In genomic region chr17:44188042-44188768, GRCm38 (mm10) we compare ENCODE assay signal across 8 mouse cellular contexts. TPM values are rescaled to one million over a fixed set of nuclear protein-coding genes. Genes with fewer than 3 reads are reported as not detected.
DNase-seq lines count a peak whose midpoint lies in the region; ATAC-seq and TF ChIP-seq lines count a peak whose summit lies in the region.

Gene Clic5, plus strand, starts transcription at chr17:44188584.

- H3K9ac ChIP-seq in heart, adult 2 months (ENCODE audit: low read depth, low read length) = peak within 1 kb of the TSS; percentile 89
- H3K9ac ChIP-seq in neural tube, embryonic 15.5 days (replicated peaks) = peak within 1 kb of the TSS; percentile 32; the same call in 1 of the 2 replicates

- peak; percentile 94 for TF ChIP-seq POLR2A in heart, adult 2 months (IDR thresholded peaks at IDR 0.05; ENCODE audit: insufficient read depth, low read depth, low read length)
- TF ChIP-seq POLR2A in lung, adult 2 months (IDR thresholded peaks at IDR 0.05; ENCODE audit: borderline replicate concordance, extremely low read depth, low read depth, low read length) = peak; percentile 85; the same call in 1 of the 2 replicates

- peaks cover 9% of the 10 kb centered on the region for H3K36me3 ChIP-seq in heart, adult 2 months (ENCODE audit: control insufficient read depth, insufficient read depth, low read length)
- no peaks in the 10 kb centered on the region for H3K36me3 ChIP-seq in neural tube, embryonic 15.5 days

- TF ChIP-seq CTCF in heart, adult 2 months (IDR thresholded peaks at IDR 0.05) = peak; percentile 74
- peak; percentile 47 for TF ChIP-seq CTCF in lung, adult 2 months (IDR thresholded peaks at IDR 0.05; ENCODE audit: insufficient read depth, low read length)

- WGBS in heart, adult 2 months = 2% methylated on average over 24 of the region's 24 CpGs
- 4% methylated on average over 24 of the region's 24 CpGs for WGBS in lung, adult 2 months
- WGBS in neural tube, embryonic 15.5 days = 5% methylated on average over 24 of the region's 24 CpGs

- peak; percentile 70 for ATAC-seq in common myeloid progenitor, adult 5-6 weeks (replicated peaks; ENCODE audit: low read depth, poor library complexity, severe bottlenecking)
- ATAC-seq in neural tube, embryonic 15.5 days (ENCODE audit: low FRiP score) = no peak

- H3K79me2 ChIP-seq in heart, adult 2 months (replicated peaks; ENCODE audit: control insufficient read depth, insufficient read depth, low read length) = peaks cover 4% of the 10 kb centered on the region

- TF ChIP-seq EP300 in heart, adult 2 months (IDR thresholded peaks at IDR 0.05; ENCODE audit: insufficient read depth, low read depth, low read length) = peak; percentile 95

- H3K4me2 ChIP-seq in neural tube, embryonic 15.5 days = peak within 1 kb of the TSS; percentile 90

- intact Hi-C loops in heart, adult 2 months (cut with DNase I) = loop anchor here (1.0 kb wide), 2 partner anchors 37 to 68 kb away; no protein-coding TSS in a partner anchor

- H3K27me3 ChIP-seq in heart, adult 2 months (ENCODE audit: control insufficient read depth, insufficient read depth, low read length) = no peaks in the 10 kb centered on the region
- peaks cover 27% of the 10 kb centered on the region for H3K27me3 ChIP-seq in neural tube, embryonic 15.5 days (replicated peaks)

- no peaks in the 10 kb centered on the region for H3K9me3 ChIP-seq in neural tube, embryonic 15.5 days (replicated peaks)

- H3K27ac ChIP-seq in heart, adult 2 months = peak within 1 kb of the TSS; percentile 90
- no peak within 1 kb of the TSS for H3K27ac ChIP-seq in neural tube, embryonic 15.5 days (replicated peaks)

- H3K4me3 ChIP-seq in heart, adult 2 months = peak within 1 kb of the TSS; percentile 97
- H3K4me3 ChIP-seq in lung, adult 2 months (replicated peaks; ENCODE audit: extremely low read depth, low read depth, low read length) = peak within 1 kb of the TSS; percentile 89
- peak within 1 kb of the TSS; percentile 39 for H3K4me3 ChIP-seq in neural tube, embryonic 15.5 days (replicated peaks)

- DNase-seq in ovary, adult 18-20 months (ENCODE audit: low spot score) = peak; percentile 19
- no peak for DNase-seq in ovary, postnatal 14 days (ENCODE audit: low spot score)
- DNase-seq in heart, adult 2 months = peak; percentile 87 to 89
- DNase-seq in kidney, adult 11 months = peak; percentile 73
- DNase-seq in lung, adult 2 months = no peak
- DNase-seq in frontal cortex, postnatal 25 days (ENCODE audit: low spot score in 2 of 2) = no peak

- H3K4me1 ChIP-seq in heart, adult 2 months (ENCODE audit: control insufficient read depth, insufficient read depth, low read length) = peaks cover 12% of the 10 kb centered on the region
- H3K4me1 ChIP-seq in lung, adult 2 months (ENCODE audit: control insufficient read depth, insufficient read depth, low read length) = peaks cover 2% of the 10 kb centered on the region; the same call in 1 of the 2 replicates
- H3K4me1 ChIP-seq in neural tube, embryonic 15.5 days = peaks cover 19% of the 10 kb centered on the region

RNA-seq across cellular contexts. Expression of gene Clic5, which starts in this region (rescaled TPM):
- total RNA-seq in common myeloid progenitor, adult 5-6 weeks (2017) = 2.6 and 3.1 TPM in 2 replicates
- 100 to 1,000 TPM; 128 to 171 TPM for total RNA-seq in heart, adult 2 months (2021)
- polyA plus RNA-seq in heart, adult 2 months (2012; rRNA removed) = 33.2 and 61.4 TPM in 2 replicates
- 82.3 and 122 TPM in 2 replicates for polyA plus RNA-seq in lung, adult 2 months (2012; rRNA removed)
- 0.35 and 3.5 TPM in 2 replicates for polyA plus RNA-seq in neural tube, embryonic 15.5 days (2015; fragmentation: Nextera tagmentation; extraction: Ambion mirVana)

Comparison
In these comparisons a context has a peak if more than half of its experiments do, and no peak if none do; other contexts are left out.
1. RNA of gene Clic5 (total RNA-seq): 128 to 171 TPM in heart, adult 2 months; 2.6 to 3.1 TPM in common myeloid progenitor, adult 5-6 weeks; every median in the first group is over 10 times any median in the second.
2. DNase-seq: peak in ovary, adult 18-20 months (single experiment), heart, adult 2 months (2 of 2) and kidney, adult 11 months (single experiment); none in ovary, postnatal 14 days (single experiment), lung, adult 2 months (single experiment) and frontal cortex, postnatal 25 days (0 of 2).
3. H3K4me3 ChIP-seq: peak in every context shown above with its lines; median percentile 97 in heart, adult 2 months; 89 in lung, adult 2 months; 39 in neural tube, embryonic 15.5 days.